Mouse (Mus musculus) ES-E14 (cell line): Measurements from ENCODE around the gene Gm525. TPM values are rescaled to one million over a fixed set of nuclear protein-coding genes. Genes with fewer than 3 reads are reported as not detected.

Source experiments
- DNase-seq: peaks from one replicate; pipeline ENCODE4 v3.0.0-alpha.2; 2013; ENCODE audit warnings: low read depth, low spot score
- H3K27ac ChIP-seq: 2 replicates; pipeline ENCODE4 v1.5.1; 2012; ENCODE audit warnings: low read depth, mild to moderate bottlenecking, low read length, moderate library complexity, mixed read lengths; ENCODE audit not compliant: poor library complexity, insufficient read depth, severe bottlenecking
- H3K36me3 ChIP-seq: 2 replicates; pipeline ENCODE4 v1.6.1; 2012; ENCODE audit warnings: mild to moderate bottlenecking, low read length, moderate library complexity, mixed read lengths; ENCODE audit not compliant: control insufficient read depth, poor library complexity, insufficient read depth, severe bottlenecking
- H3K4me1 ChIP-seq, 2 experiments: fragments of 150-350 bp in 1 of 2; sonication (generic) in 1 of 2; 2 replicates each; pipeline ENCODE4 v1.6.1; 2012; ENCODE audit warnings: low read length in 2 of 2, mild to moderate bottlenecking in 1 of 2, mixed read lengths in 1 of 2; ENCODE audit not compliant: control insufficient read depth in 2 of 2, insufficient read depth in 2 of 2, poor library complexity in 1 of 2
- H3K4me3 ChIP-seq, 2 experiments: fragments of 150-350 bp in 1 of 2; sonication (generic) in 1 of 2; 2 replicates each; pipeline ENCODE4 v1.5.1; 2012; ENCODE audit warnings: low read length in 2 of 2, low read depth in 1 of 2, mild to moderate bottlenecking in 1 of 2, mixed read lengths in 1 of 2; ENCODE audit not compliant: insufficient read depth in 1 of 2, poor library complexity in 1 of 2, severe bottlenecking in 1 of 2
- H3K9ac ChIP-seq: 2 replicates; pipeline ENCODE4 v1.6.1; 2012; ENCODE audit warnings: low read depth, mild to moderate bottlenecking, low read length, mixed read lengths; ENCODE audit not compliant: poor library complexity, insufficient read depth, severe bottlenecking
- H3K9me3 ChIP-seq: fragments of 150-350 bp; sonication (generic); 2 replicates; pipeline ENCODE4 v1.6.1; 2012; ENCODE audit warnings: low read depth, mild to moderate bottlenecking, low read length; ENCODE audit not compliant: control insufficient read depth, insufficient read depth
- CHD2 ChIP-seq: IDR thresholded peaks from 2 replicates; pipeline ENCODE4 v1.6.1; 2014; ENCODE audit warnings: mild to moderate bottlenecking, low read depth, low read length, inconsistent platforms
- HCFC1 ChIP-seq: IDR thresholded peaks from 2 replicates; pipeline ENCODE4 v1.6.1; 2012; ENCODE audit warnings: low read length, inconsistent platforms, borderline replicate concordance; ENCODE audit not compliant: insufficient read depth
- MAFK ChIP-seq: IDR thresholded peaks from 2 replicates; pipeline ENCODE4 v1.6.1; 2014; ENCODE audit warnings: mild to moderate bottlenecking, low read depth, low read length, inconsistent platforms; ENCODE audit not compliant: insufficient read depth
- ZC3H11A ChIP-seq: IDR thresholded peaks from 2 replicates; pipeline ENCODE4 v1.6.1; 2012; ENCODE audit warnings: low read depth, mild to moderate bottlenecking, inconsistent platforms, low read length, borderline replicate concordance
- ZNF384 ChIP-seq: IDR thresholded peaks from 2 replicates; pipeline ENCODE4 v1.6.1; 2012; ENCODE audit warnings: low read depth, low read length, inconsistent platforms
- in situ Hi-C, 2 experiments: fragments of 600-800 bp; cut with MboI; formaldehyde crosslinking; loops; one replicate each; pipeline ENCODE4 v1.15.1; 2025; ENCODE audit warnings: low sequenced_read_pairs in 2 of 2, inconsistent platforms in 1 of 2; ENCODE audit not compliant: unreplicated experiment in 2 of 2
- total RNA-seq: library from RNA; depleted of rRNA; stranded (reverse); fragments of 300-350 nt; gene quantifications from 2 replicates; pipeline ENCODE4 v1.2.3, GENCODE M21; 2012; rRNA removed

The Gm525 gene
- total RNA-seq, result 3.6 and 5.9 TPM in 2 replicates

GRCm38 (mm10) chr11:89073541-89073940, at the start of gene Gm525:
Gene Gm525, plus strand, starts transcription at chr11:89073841.
- no peak for DNase-seq
- H3K4me1 ChIP-seq, result peaks cover 8 to 13% of the 10 kb centered on the region in 2 experiments
- H3K36me3 ChIP-seq, result no peaks in the 10 kb centered on the region
- no peak within 1 kb of the TSS for H3K27ac ChIP-seq
- H3K4me3 ChIP-seq, result peak within 1 kb of the TSS in 1 of 2 experiments; percentile 47; a peak in 1 of 4 replicates
- TF ChIP-seq HCFC1, result no peak
- TF ChIP-seq MAFK, result no peak
- no peak for TF ChIP-seq ZNF384
- TF ChIP-seq CHD2, result no peak
- no peak for TF ChIP-seq ZC3H11A
- no peaks in the 10 kb centered on the region for H3K9me3 ChIP-seq
- in situ Hi-C loops, result no loop called here
- no peak within 1 kb of the TSS for H3K9ac ChIP-seq

- Histone ChIP-seq H3K36me3 (peaks cover 3% of the 10 kb centered on the region), H3K4me1 (peaks cover 13 to 25% of the 10 kb centered on the region in 2 experiments; a peak in 3 of 4 replicates), H3K9me3 (no peaks in the 10 kb centered on the region), H3K9ac (no peak overlapping the region), H3K27ac (no peak overlapping the region), H3K4me3 (no peak overlapping the region)
- TF ChIP-seq CHD2, result no peak
- no peak for TF ChIP-seq MAFK
- no peak for TF ChIP-seq HCFC1
- no peak for TF ChIP-seq ZC3H11A
- no peak for TF ChIP-seq ZNF384
- in situ Hi-C loops, result no loop called here
- no peak for DNase-seq
These were observed 49.3 kb upstream of the Gm525 start for GRCm38 (mm10) chr11:89024181-89024881.

GRCm38 (mm10) chr11:89025603-89026002, 48.0 kb upstream of the Gm525 start:
- H3K9me3 ChIP-seq, result no peaks in the 10 kb centered on the region
- H3K9ac ChIP-seq, result no peak overlapping the region
- H3K36me3 ChIP-seq, result no peaks in the 10 kb centered on the region; the same call in 1 of the 2 replicates
- no peak overlapping the region for H3K4me3 ChIP-seq
- no peak for TF ChIP-seq ZC3H11A
- no peak for TF ChIP-seq ZNF384
- no peak for TF ChIP-seq HCFC1
- no peak for TF ChIP-seq MAFK
- TF ChIP-seq CHD2, result no peak
- H3K27ac ChIP-seq, result no peak overlapping the region
- no peak for DNase-seq
- H3K4me1 ChIP-seq, result peaks cover 12 to 25% of the 10 kb centered on the region in 2 experiments
- in situ Hi-C loops, result no loop called here

- no peak overlapping the region for H3K4me3 ChIP-seq
- no peaks in the 10 kb centered on the region for H3K9me3 ChIP-seq
- H3K36me3 ChIP-seq, result no peaks in the 10 kb centered on the region; the same call in 1 of the 2 replicates
- TF ChIP-seq HCFC1 (no peak), ZC3H11A (no peak), CHD2 (no peak), ZNF384 (no peak), MAFK (no peak)
- H3K4me1 ChIP-seq, result peaks cover 10 to 27% of the 10 kb centered on the region in 2 experiments
- no peak overlapping the region for H3K27ac ChIP-seq
- no peak for DNase-seq
- in situ Hi-C loops, result no loop called here
- H3K9ac ChIP-seq, result no peak overlapping the region
These were observed 47.5 kb upstream of the Gm525 start for GRCm38 (mm10) chr11:89026117-89026516.
